Mouse (Mus musculus) neural tube, embryonic 13.5 days (tissue): ENCODE data around the gene Gm4847. TPM values are rescaled to one million over a fixed set of nuclear protein-coding genes. Genes with fewer than 3 reads are reported as not detected.

ENCODE experiments used
- ATAC-seq: fragments of 200-750 bp; cut with Nextera tagmentation; 2 replicates; pipeline ENCODE4 v1.8.0; 2017; ENCODE audit warnings: low read depth, mild to moderate bottlenecking, moderate TSS enrichment, moderate library complexity
- H3K27ac ChIP-seq: fragments of 300-500 bp; sonication (generic); replicated peaks from 2 replicates; pipeline ENCODE4 v1.5.1; 2015; ENCODE audit warnings: moderate library complexity, mild to moderate bottlenecking, inconsistent platforms
- H3K27me3 ChIP-seq: fragments of 300-500 bp; sonication (generic); 2 replicates; pipeline ENCODE4 v1.6.1; 2015; ENCODE audit warnings: mild to moderate bottlenecking, inconsistent platforms
- H3K36me3 ChIP-seq: fragments of 300-500 bp; sonication (generic); 2 replicates; pipeline ENCODE4 v1.6.1; 2015; ENCODE audit warnings: mild to moderate bottlenecking, inconsistent platforms
- H3K4me1 ChIP-seq: fragments of 300-500 bp; sonication (generic); replicated peaks from 2 replicates; pipeline ENCODE4 v1.6.1; 2015; ENCODE audit warnings: inconsistent platforms
- H3K4me2 ChIP-seq: fragments of 300-500 bp; sonication (generic); 2 replicates; pipeline ENCODE4 v1.6.1; 2015; ENCODE audit warnings: inconsistent platforms, mild to moderate bottlenecking, moderate library complexity
- H3K4me3 ChIP-seq: fragments of 300-500 bp; sonication (generic); 2 replicates; pipeline ENCODE4 v1.5.1; 2015; ENCODE audit warnings: mild to moderate bottlenecking, inconsistent platforms
- H3K9ac ChIP-seq: fragments of 300-500 bp; sonication (generic); 2 replicates; pipeline ENCODE4 v1.6.1; 2015; ENCODE audit warnings: moderate library complexity, mild to moderate bottlenecking, inconsistent platforms
- H3K9me3 ChIP-seq: fragments of 300-500 bp; sonication (generic); 2 replicates; pipeline ENCODE4 v1.6.1; 2016; ENCODE audit warnings: inconsistent platforms
- WGBS: fragments of 180-500 bp; shearing (Covaris S2); methylation state at CpG from one replicate; pipeline ENCODE4 v1.1.7; 2015; 5-methylcytosine and 5-hydroxymethylcytosine counted together
- microRNA-seq: library from miRNA; unstranded; fragments of <30 nt; microRNA quantifications from one replicate; pipeline ENCODE4, GENCODE M21; 2016
- polyA plus RNA-seq: library from polyadenylated mRNA; unstranded; fragments of >200 nt; fragmentation: Nextera tagmentation; extraction: Ambion mirVana; gene quantifications from 2 replicates; pipeline ENCODE4 v1.2.1, GENCODE M21; 2015

Gm4847 gene
- not detected in 2 replicates for polyA plus RNA-seq

DNA sequence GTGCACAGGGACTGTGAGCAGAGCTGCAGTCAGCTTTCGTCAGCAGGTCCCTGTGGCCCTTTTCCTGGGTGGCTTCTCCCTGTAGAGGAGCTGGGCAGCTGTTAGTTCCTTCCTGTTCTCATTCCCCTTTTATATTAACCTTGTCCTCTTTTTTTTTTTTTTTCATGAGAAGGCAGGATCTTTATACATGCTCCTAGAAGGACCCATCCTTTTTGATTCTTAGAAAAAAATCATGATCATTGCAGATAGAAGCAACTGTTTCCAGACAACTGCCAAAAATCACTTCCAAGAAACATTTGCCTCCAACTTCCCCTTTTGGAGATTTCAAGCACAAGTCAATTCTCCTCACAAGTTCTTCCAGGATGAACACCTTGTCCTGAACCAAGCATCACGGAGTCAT is at the start of gene Gm4847:
Gene Gm4847, minus strand, starts transcription at position 101 of the 400 bp plus-strand sequence.
- ATAC-seq: no peak
- Histone ChIP-seq H3K36me3 (no peaks in the 10 kb centered on the region), H3K9ac (no peak within 1 kb of the TSS), H3K4me3 (no peak within 1 kb of the TSS), H3K4me2 (no peak within 1 kb of the TSS), H3K9me3 (no peaks in the 10 kb centered on the region), H3K27ac (no peak within 1 kb of the TSS), H3K27me3 (no peaks in the 10 kb centered on the region), H3K4me1 (no peaks in the 10 kb centered on the region)
- WGBS: 86% methylated on average over 2 of the region's 2 CpGs

DNA sequence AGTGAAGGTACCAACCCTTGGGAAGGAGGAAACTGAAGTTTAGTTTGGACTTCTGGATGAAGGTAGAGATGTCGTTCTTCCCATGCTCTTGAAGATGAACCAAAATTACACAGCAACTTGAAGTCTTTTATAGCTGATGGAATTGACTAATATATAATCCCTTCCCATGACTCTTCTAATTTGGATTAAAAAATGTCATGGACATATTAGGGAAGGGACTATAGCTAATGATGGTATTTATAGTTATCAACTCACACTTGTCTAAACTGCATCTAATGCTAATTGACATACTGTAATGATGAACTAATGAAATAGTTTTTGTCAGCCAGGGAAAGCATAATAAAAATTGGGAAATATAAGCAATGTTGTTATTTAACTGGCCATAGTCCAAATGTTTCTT is 34.3 kb upstream of the Gm4847 start, which contains the start of gene Fmo9:
Gene Fmo9, minus strand, starts transcription at position 101 of the 400 bp plus-strand sequence.
- Histone ChIP-seq H3K27me3 (no peaks in the 10 kb centered on the region), H3K4me1 (no peaks in the 10 kb centered on the region), H3K9ac (no peak within 1 kb of the TSS), H3K27ac (no peak within 1 kb of the TSS), H3K36me3 (no peaks in the 10 kb centered on the region), H3K9me3 (no peaks in the 10 kb centered on the region), H3K4me3 (no peak within 1 kb of the TSS), H3K4me2 (no peak within 1 kb of the TSS)
- 83% methylated on average over 1 of the region's 1 CpGs for WGBS
- ATAC-seq: no peak

DNA sequence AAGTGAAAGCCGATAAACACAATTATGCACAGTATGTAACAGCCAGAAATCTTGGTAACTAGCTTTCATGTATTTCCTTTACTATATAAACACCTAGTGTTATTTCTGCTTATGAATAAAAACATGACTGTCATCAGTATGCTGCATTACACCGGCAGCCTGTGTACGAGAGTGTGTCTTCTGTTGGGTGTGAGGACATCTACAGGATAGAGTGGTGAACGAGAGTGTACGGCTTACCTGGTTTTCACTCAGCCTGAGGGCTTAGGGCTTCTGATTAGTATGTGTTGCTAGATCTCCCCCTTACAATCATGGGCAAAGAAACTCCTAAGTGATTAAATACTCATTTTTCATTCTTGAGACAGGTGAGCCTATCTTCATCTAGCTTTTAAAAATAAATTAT is 21.8 kb upstream of the Gm4847 start:
- H3K9me3 ChIP-seq: no peaks in the 10 kb centered on the region
- H3K9ac ChIP-seq: no peak overlapping the region
- 90% methylated on average over 5 of the region's 5 CpGs for WGBS
- H3K4me3 ChIP-seq: no peak overlapping the region
- no peak for ATAC-seq
- H3K36me3 ChIP-seq: no peaks in the 10 kb centered on the region
- H3K27ac ChIP-seq: no peak overlapping the region
- H3K27me3 ChIP-seq: no peaks in the 10 kb centered on the region
- no peak overlapping the region for H3K4me2 ChIP-seq
- no peaks in the 10 kb centered on the region for H3K4me1 ChIP-seq

DNA sequence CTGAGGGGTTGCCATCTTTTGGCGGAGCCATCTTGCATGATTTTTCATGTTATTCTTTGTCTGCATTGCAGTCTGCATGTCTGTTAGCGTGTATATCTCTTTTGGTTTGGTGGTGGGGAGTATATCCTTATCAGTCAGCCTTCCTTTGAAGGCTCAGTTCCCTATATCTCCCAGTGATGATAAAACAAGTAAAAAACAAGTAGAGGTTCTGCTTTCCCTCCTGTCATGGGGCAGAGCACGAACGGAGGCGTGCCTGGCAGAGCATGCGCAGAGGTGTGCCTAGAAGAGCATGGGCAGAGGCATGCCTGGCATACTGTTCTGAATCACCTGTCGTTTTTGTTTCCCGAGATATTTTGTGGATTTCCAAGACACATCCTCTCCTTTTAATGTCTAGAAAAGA is 13.3 kb upstream of the Gm4847 start:
- H3K36me3 ChIP-seq: no peaks in the 10 kb centered on the region
- H3K4me2 ChIP-seq: no peak overlapping the region
- WGBS: 93% methylated on average over 8 of the region's 8 CpGs
- no peaks in the 10 kb centered on the region for H3K27me3 ChIP-seq
- H3K27ac ChIP-seq: no peak overlapping the region
- H3K4me1 ChIP-seq: no peaks in the 10 kb centered on the region
- H3K4me3 ChIP-seq: no peak overlapping the region
- no peak for ATAC-seq
- no peak overlapping the region for H3K9ac ChIP-seq
- no peaks in the 10 kb centered on the region for H3K9me3 ChIP-seq

Small RNA genes within 50 kb of the gene (microRNA-seq; reads per million reads assigned to microRNA genes)
- not detected for gene Gm22992

Other genes starting within 250 kb of the Gm4847 start
- gene Pogk, start 237.8 kb downstream of the Gm4847 start, polyA plus RNA-seq: 34.4 and 36.6 TPM in 2 replicates
- gene Gm4846, start 150.1 kb downstream of the Gm4847 start, polyA plus RNA-seq: not detected in 2 replicates
- gene Fmo9, start 34.2 kb upstream of the Gm4847 start, polyA plus RNA-seq: not detected in 2 replicates